Mouse (Mus musculus) lung, embryonic 16.5 days (tissue): ENCODE results near the gene Ctnnal1. TPM values are rescaled to one million over a fixed set of nuclear protein-coding genes. Genes with fewer than 3 reads are reported as not detected.

Experiments used
- ATAC-seq: fragments of 200-750 bp; cut with Nextera tagmentation; 2 replicates; pipeline ENCODE4 v1.8.0; 2017; ENCODE audit warnings: low read depth, mild to moderate bottlenecking, moderate library complexity
- H3K27ac ChIP-seq: fragments of 300-500 bp; sonication (generic); 2 replicates; pipeline ENCODE4 v1.5.1; 2014; ENCODE audit warnings: mild to moderate bottlenecking, control low read depth, low read length
- H3K27me3 ChIP-seq: fragments of 300-500 bp; sonication (generic); 2 replicates; pipeline ENCODE4 v1.6.1; 2014; ENCODE audit warnings: low read depth, low read length, mixed read lengths; ENCODE audit not compliant: control insufficient read depth, insufficient read depth
- H3K36me3 ChIP-seq: fragments of 300-500 bp; sonication (generic); 2 replicates; pipeline ENCODE4 v1.6.1; 2014; ENCODE audit warnings: low read length; ENCODE audit not compliant: control insufficient read depth, insufficient read depth
- H3K4me1 ChIP-seq: fragments of 300-500 bp; sonication (generic); replicated peaks from 2 replicates; pipeline ENCODE4 v1.6.1; 2014; ENCODE audit warnings: low read length, mixed read lengths; ENCODE audit not compliant: control insufficient read depth, insufficient read depth
- H3K4me2 ChIP-seq: fragments of 300-500 bp; sonication (generic); 2 replicates; pipeline ENCODE4 v1.6.1; 2014; ENCODE audit warnings: low read depth, low read length, control low read depth
- H3K4me3 ChIP-seq: fragments of 300-500 bp; sonication (generic); 2 replicates; pipeline ENCODE4 v1.5.1; 2014; ENCODE audit warnings: mild to moderate bottlenecking, low read length, control low read depth
- H3K9ac ChIP-seq: fragments of 300-500 bp; sonication (generic); 2 replicates; pipeline ENCODE4 v1.6.1; 2014; ENCODE audit warnings: low read length, control low read depth
- H3K9me3 ChIP-seq: fragments of 300-500 bp; sonication (generic); 2 replicates; pipeline ENCODE4 v1.6.1; 2016; ENCODE audit warnings: low read length; ENCODE audit not compliant: control insufficient read depth
- WGBS: fragments of 180-500 bp; shearing (Covaris S2); extraction: QIAGEN DNeasy Blood & Tissue Kit; methylation state at CpG from one replicate; pipeline ENCODE4 v1.1.7; 2014; 5-methylcytosine and 5-hydroxymethylcytosine counted together
- microRNA counts: library from miRNA; unstranded; fragments of <30 nt; microRNA quantifications from one replicate; lab custom pipeline; 2016
- microRNA-seq: library from miRNA; unstranded; fragments of <30 nt; microRNA quantifications from one replicate; pipeline ENCODE4, GENCODE M21; 2016
- polyA plus RNA-seq: library from polyadenylated mRNA; unstranded; fragments of >200 nt; fragmentation: Nextera tagmentation; extraction: Ambion mirVana; gene quantifications from 2 replicates; pipeline ENCODE4 v1.2.1, GENCODE M21; 2015

Ctnnal1 gene
- polyA plus RNA-seq, 1 experiment from 2014 or later: 21.7 TPM

DNA sequence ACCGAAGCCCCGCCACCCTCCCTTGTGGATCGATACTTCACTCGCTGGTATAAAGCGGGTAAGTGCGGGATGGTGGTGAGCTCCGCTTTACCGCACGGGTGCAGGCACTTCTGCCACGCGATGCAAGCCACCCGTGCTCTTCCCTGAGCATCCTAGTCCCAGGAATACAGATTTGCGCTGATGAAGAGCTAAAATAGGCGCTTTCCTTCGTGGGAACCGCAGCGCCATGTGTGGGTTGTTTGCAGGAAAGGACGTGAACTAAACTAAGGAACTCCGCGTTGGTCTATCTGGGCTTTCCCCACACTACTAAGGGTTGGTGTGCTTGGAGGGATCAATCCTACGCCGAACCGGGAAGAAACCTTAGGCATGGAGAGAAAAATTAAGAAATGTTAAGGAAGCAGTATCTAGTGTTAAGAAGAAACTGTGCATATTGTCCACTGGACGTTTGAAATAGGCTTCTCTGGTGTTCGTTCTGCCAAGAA, 62.3 kb downstream of the Ctnnal1 start:
- no peaks in the 10 kb centered on the region for H3K27me3 ChIP-seq
- WGBS: 1% methylated on average over 25 of the region's 25 CpGs
- peak; percentile 25; the same call in 1 of the 2 replicates for ATAC-seq

DNA sequence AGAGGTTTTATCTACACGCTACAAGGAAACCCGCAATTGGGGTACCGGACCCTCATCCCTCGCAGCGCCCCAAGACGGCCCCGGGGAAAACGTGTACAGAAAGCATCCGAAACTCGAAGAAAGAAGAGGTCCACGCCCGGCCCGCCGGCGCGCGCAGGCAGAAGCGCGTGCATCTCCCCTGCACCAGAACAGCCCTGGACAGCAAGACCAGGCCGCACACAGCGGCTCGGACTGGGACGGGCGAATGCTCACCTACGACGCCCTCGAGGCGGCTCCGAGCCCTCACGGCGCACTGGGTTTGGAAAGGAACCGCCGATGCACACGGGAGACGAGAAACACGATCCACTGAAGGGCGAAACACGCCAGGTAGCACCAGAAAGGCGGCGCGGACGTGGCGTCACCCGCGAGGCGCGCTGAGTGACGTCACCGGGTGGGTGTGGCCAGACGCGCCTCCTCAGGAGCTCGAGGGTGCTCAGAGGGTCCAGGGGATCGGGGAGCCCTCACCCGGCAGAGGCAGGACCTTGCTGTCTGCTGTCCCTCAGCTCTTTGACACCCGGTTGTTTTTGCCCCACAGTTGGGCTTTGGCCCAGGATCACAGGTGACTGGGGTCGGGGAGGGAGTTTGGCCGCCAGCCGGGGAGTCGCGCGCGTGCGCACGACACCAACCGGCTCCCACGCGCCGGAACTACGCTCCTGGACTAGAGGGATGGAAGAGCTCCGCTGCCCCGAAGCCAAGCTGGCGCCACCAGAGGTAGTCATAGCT, 62.9 kb downstream of the Ctnnal1 start, which contains the start of the genes Elp1 and Fam206a:
Gene Elp1 (minus strand): TSS at position 425 of the 762 bp plus-strand sequence.
Gene Fam206a (plus strand): TSS at position 439 of the 762 bp plus-strand sequence.
- H3K4me1 ChIP-seq: peaks cover 13% of the 10 kb centered on the region
- WGBS: under 1% methylated on average over 71 of the region's 72 CpGs
- no peaks in the 10 kb centered on the region for H3K9me3 ChIP-seq
- peaks cover 36% of the 10 kb centered on the region for H3K36me3 ChIP-seq
- H3K4me3 ChIP-seq: peak within 1 kb of the TSS; percentile 64
- no peaks in the 10 kb centered on the region for H3K27me3 ChIP-seq
- peak within 1 kb of the TSS; percentile 62 for H3K4me2 ChIP-seq
- ATAC-seq: peak; percentile 97
- H3K9ac ChIP-seq: peak within 1 kb of the TSS; percentile 89
- peak within 1 kb of the TSS; percentile 33 for H3K27ac ChIP-seq

More for the DNA sequence above, 62.3 kb downstream of the Ctnnal1 start:
- Histone ChIP-seq H3K9ac (peak overlapping the region; percentile 89), H3K9me3 (no peaks in the 10 kb centered on the region), H3K4me2 (peak overlapping the region; percentile 62), H3K4me3 (peak overlapping the region; percentile 64), H3K36me3 (peaks cover 30% of the 10 kb centered on the region), H3K27ac (peak overlapping the region; percentile 33; the same call in 1 of the 2 replicates), H3K4me1 (peaks cover 13% of the 10 kb centered on the region)

DNA sequence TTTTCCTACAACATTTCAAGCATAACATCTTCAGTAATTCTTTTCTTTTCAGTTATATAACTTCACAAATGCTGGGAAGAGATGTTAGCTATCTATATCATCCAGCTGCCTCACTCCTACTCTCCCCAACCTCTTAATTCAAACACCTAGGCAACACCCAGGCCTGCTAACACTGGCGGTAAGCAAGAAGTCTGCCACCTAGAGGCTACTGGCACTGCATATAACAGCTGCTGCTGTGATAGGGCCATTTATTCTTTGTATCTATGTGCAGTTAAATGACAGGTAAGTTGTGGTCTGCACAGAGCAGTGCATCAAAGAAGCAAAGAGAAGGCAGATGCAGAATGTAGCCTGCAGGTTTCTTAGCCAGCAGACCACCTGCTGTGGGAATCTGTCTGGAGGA, 73.6 kb downstream of the Ctnnal1 start:
- 29% methylated on average over 1 of the region's 1 CpGs for WGBS
- ATAC-seq: no peak
- Histone ChIP-seq H3K4me2 (no peak overlapping the region), H3K27ac (no peak overlapping the region), H3K36me3 (peaks cover 59% of the 10 kb centered on the region), H3K4me3 (no peak overlapping the region), H3K27me3 (no peaks in the 10 kb centered on the region), H3K9me3 (no peaks in the 10 kb centered on the region), H3K4me1 (no peaks in the 10 kb centered on the region), H3K9ac (no peak overlapping the region)

DNA sequence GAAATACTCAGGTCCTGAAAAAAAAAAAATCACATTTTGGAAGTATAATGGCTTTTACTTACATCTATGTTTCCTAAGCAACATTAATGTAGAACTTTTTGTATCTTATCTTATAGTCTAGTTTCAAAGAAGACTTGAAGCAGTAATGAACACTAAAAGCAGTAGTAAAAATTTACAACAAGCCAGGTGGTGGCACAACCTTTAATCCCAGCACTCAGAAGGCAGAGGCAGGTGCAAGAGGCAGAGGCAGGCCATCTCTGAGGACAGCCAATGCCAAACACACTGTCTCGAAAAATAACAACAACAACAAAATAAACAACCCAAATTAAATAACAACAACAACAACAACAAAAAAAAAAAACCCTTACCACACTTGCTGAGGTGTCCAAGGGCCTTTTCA, 93.9 kb downstream of the Ctnnal1 start:
- 68% methylated on average over 1 of the region's 1 CpGs for WGBS
- Histone ChIP-seq H3K4me2 (no peak overlapping the region), H3K27me3 (no peaks in the 10 kb centered on the region), H3K4me1 (no peaks in the 10 kb centered on the region), H3K9me3 (no peaks in the 10 kb centered on the region), H3K36me3 (peaks cover 67% of the 10 kb centered on the region), H3K27ac (no peak overlapping the region), H3K4me3 (no peak overlapping the region), H3K9ac (no peak overlapping the region)
- no peak for ATAC-seq

- 87% methylated on average over 7 of the region's 7 CpGs for WGBS
- no peaks in the 10 kb centered on the region for H3K9me3 ChIP-seq
- H3K36me3 ChIP-seq: peaks cover 64% of the 10 kb centered on the region
- no peak overlapping the region for H3K4me3 ChIP-seq
- H3K4me2 ChIP-seq: no peak overlapping the region
- no peaks in the 10 kb centered on the region for H3K4me1 ChIP-seq
- no peak overlapping the region for H3K9ac ChIP-seq
- H3K27me3 ChIP-seq: no peaks in the 10 kb centered on the region
- H3K27ac ChIP-seq: no peak overlapping the region
- no peak for ATAC-seq
Observed at GRCm38 (mm10) chr4:56768913-56769312, 96.1 kb downstream of the Ctnnal1 start.

- no peaks in the 10 kb centered on the region for H3K4me1 ChIP-seq
- no peak overlapping the region for H3K9ac ChIP-seq
- ATAC-seq: no peak; the same call in 1 of the 2 replicates
- H3K27ac ChIP-seq: no peak overlapping the region
- peaks cover 57% of the 10 kb centered on the region for H3K36me3 ChIP-seq
- 64% methylated on average over 4 of the region's 5 CpGs for WGBS
- no peaks in the 10 kb centered on the region for H3K27me3 ChIP-seq
- H3K9me3 ChIP-seq: no peaks in the 10 kb centered on the region
- no peak overlapping the region for H3K4me3 ChIP-seq
- no peak overlapping the region for H3K4me2 ChIP-seq
Observed at GRCm38 (mm10) chr4:56767861-56768284, 97.1 kb downstream of the Ctnnal1 start.

MicroRNAs encoded within 50 kb of the gene (microRNA counts, 519-probe panel; counts per million panel counts)
- microRNA mmu-miR-32 (lab: Ali Mortazavi, UCI): 3,756 counts per million, percentile 77 among the panel's probes with 10 or more counts

Small RNAs within 50 kb of the gene (microRNA-seq; reads per million reads assigned to microRNA genes)
- 291 reads per million, percentile 62 among the genes with 10 or more reads in this experiment for gene Mir32

Other genes with a start within 250 kb of the Ctnnal1 start
- not detected in 2 replicates for gene Gm26657, start 125.1 kb downstream of the Ctnnal1 start, polyA plus RNA-seq
- not detected in 2 replicates for gene Actl7b, start 123.7 kb downstream of the Ctnnal1 start, polyA plus RNA-seq
- gene Actl7a, start 121.8 kb downstream of the Ctnnal1 start, polyA plus RNA-seq: not detected in 2 replicates
- gene Elp1, start 62.9 kb downstream of the Ctnnal1 start, polyA plus RNA-seq: 28.3 and 29.7 TPM in 2 replicates
- 12.8 and 13.7 TPM in 2 replicates for gene Fam206a, start 62.8 kb downstream of the Ctnnal1 start, polyA plus RNA-seq
- 9.5 and 10.8 TPM in 2 replicates for gene Tmem245, start 82.2 kb upstream of the Ctnnal1 start, polyA plus RNA-seq
- 1.9 and 2.9 TPM in 2 replicates for gene Frrs1l, start 125.2 kb upstream of the Ctnnal1 start, polyA plus RNA-seq